Mouse (Mus musculus) mature B cell (primary cell): ENCODE measurements around the gene Zswim7.

ENCODE experiments used
- in situ Hi-C: fragments of 300-500 bp; cut with MboI; formaldehyde crosslinking; loops from 2 replicates; pipeline ENCODE4 v1.14.3; 2019

Zswim7 gene

GRCm38 (mm10) chr11:62259214-62259613 lies 22.0 kb downstream of the Zswim7 start:
- in situ Hi-C loops = no loop called here

GRCm38 (mm10) chr11:62253380-62253779 lies 27.8 kb downstream of the Zswim7 start:
- in situ Hi-C loops = no loop called here

- in situ Hi-C loops = no loop called here
These were observed 30.1 kb downstream of the Zswim7 start for GRCm38 (mm10) chr11:62251047-62251446.

GRCm38 (mm10) chr11:62249266-62250037 lies 31.7 kb downstream of the Zswim7 start:
- in situ Hi-C loops = no loop called here

GRCm38 (mm10) chr11:62248401-62249244 lies 32.6 kb downstream of the Zswim7 start, which contains the start of gene Adora2b:
Gene Adora2b, plus strand, starts transcription at chr11:62248984.
- in situ Hi-C loops = no loop called here

- in situ Hi-C loops = no loop called here
These were observed 33.3 kb downstream of the Zswim7 start for GRCm38 (mm10) chr11:62247759-62248400.

GRCm38 (mm10) chr11:62244471-62244870 lies 36.7 kb downstream of the Zswim7 start:
- in situ Hi-C loops = no loop called here

- in situ Hi-C loops = no loop called here
These were observed 37.3 kb downstream of the Zswim7 start for GRCm38 (mm10) chr11:62243871-62244270.

- in situ Hi-C loops = no loop called here
These were observed 40.4 kb downstream of the Zswim7 start for GRCm38 (mm10) chr11:62240631-62241261.

- in situ Hi-C loops = no loop called here
These were observed 56.4 kb downstream of the Zswim7 start for GRCm38 (mm10) chr11:62224797-62225196.

GRCm38 (mm10) chr11:62223962-62224361 lies 57.2 kb downstream of the Zswim7 start:
- in situ Hi-C loops = no loop called here

- in situ Hi-C loops = no loop called here
These were observed 57.8 kb downstream of the Zswim7 start for GRCm38 (mm10) chr11:62223416-62223815.

- in situ Hi-C loops = no loop called here
These were observed 60.2 kb downstream of the Zswim7 start for GRCm38 (mm10) chr11:62220756-62221510.

GRCm38 (mm10) chr11:62217751-62218150 lies 63.4 kb downstream of the Zswim7 start:
- in situ Hi-C loops = no loop called here
